Mouse (Mus musculus) bone marrow macrophage, adult 2 months (primary cell): ENCODE data around the gene Rptn.

Experiments
- CTCF ChIP-seq: IDR thresholded peaks from 2 replicates; pipeline ENCODE4 v1.5.1; 2012; ENCODE audit warnings: low read depth, mild to moderate bottlenecking, low read length, moderate library complexity
- POLR2A ChIP-seq: IDR thresholded peaks from 2 replicates; pipeline ENCODE4 v1.6.1; 2012; ENCODE audit warnings: mild to moderate bottlenecking, low read depth, low read length, borderline replicate concordance

GRCm38 (mm10) chr3:93443501-93444101 lies 50.1 kb downstream of the Rptn start:
- no peak for TF ChIP-seq POLR2A
- TF ChIP-seq CTCF = no peak
